Mouse (Mus musculus): ENCODE results near the gene Pgpep1l. TPM values are rescaled to one million over a fixed set of nuclear protein-coding genes. Genes with fewer than 3 reads are reported as not detected.
"Not testable (repeated sequence)": the region's sequence is repeated elsewhere in the genome, so short reads cannot be mapped to it uniquely, and the experiment has no call there.

Gene Pgpep1l
- total RNA-seq, 2 experiments from 2014 or later: not detected

- ATAC-seq (replicated peaks; ENCODE audit: poor library complexity): peak; percentile 62
These were observed 19.7 kb upstream of the Pgpep1l start for GRCm38 (mm10) chr7:68283776-68284175.

DNA sequence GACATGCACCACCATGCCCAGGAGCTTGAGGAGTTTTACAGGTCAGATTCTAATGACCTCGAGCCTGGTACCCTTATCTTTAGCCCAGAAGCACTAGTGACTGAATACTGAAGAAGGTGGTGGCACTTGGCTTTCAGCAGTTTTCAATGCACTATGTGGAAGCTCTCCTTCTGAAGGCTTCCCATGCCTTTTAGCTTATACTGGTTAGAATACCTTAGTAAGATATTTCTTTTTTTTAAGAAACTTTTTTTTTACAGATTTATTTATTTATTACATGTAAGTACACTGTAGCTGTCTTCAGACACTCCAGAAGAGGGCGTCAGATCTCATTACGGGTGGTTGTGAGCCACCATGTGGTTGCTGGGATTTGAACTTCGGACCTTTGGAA lies 19.1 kb upstream of the Pgpep1l start:
- ATAC-seq (replicated peaks; ENCODE audit: poor library complexity): not testable (repeated sequence)

DNA sequence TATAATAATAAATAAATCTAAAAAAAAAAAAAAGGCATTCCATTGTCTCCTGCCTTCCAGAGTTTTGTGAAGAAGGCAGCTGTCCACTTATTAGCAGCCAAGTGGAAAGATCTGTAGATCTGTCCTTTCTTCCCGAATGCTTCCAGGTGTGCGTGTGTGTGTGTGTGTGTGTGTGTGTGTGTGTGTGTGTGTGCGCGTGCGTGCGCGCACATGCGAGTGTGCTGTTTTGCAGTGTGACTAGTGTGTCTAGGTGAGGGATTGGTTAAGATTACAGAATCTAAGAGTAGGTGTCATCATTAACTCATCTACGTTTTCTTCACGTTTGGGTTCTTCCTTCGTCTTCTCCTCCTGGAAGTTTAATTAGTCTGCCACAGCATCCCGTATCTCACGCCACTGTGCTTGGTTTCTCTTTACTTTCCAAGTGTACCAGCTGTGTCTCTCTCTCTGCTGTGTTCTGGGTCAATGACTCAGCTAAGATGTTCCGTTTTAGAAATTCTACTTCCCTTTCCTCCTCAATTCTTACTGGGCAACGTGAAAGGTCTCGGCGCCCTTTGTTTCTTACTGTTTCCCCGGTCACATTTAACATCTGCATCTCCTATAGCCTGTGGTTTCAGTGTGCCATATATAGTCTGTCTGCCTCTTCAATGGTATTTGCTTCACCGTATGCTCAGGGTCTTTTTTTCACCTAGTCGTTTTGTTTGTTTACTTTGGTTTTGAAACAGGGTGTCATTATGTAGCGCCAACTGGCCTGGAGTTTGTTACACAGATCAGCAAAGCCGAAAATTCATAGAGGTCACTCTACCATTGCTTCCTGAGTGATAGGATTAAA lies 18.5 kb upstream of the Pgpep1l start:
- peak; percentile 74 for ATAC-seq (replicated peaks; ENCODE audit: poor library complexity)

DNA sequence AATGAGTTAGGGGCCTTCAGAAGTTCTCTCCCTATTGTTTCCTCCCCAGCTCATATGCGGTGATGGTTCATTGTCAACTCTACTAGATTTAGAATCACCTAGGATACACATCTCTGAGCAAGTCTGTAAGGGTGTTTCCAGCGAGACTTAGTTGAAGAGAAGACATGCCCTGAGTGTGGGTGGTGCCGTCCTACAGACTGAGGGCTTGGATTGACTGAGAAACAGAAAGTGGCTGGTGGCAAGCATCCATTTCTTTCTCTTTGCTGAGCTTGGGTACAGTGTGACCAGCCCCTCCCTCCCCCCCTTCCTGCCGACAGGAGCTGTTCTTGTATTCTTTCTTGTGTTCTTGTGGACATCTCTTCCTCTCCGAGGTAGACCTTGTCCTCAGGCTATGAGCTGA lies 17.3 kb upstream of the Pgpep1l start:
- no peak for ATAC-seq (replicated peaks; ENCODE audit: poor library complexity)

DNA sequence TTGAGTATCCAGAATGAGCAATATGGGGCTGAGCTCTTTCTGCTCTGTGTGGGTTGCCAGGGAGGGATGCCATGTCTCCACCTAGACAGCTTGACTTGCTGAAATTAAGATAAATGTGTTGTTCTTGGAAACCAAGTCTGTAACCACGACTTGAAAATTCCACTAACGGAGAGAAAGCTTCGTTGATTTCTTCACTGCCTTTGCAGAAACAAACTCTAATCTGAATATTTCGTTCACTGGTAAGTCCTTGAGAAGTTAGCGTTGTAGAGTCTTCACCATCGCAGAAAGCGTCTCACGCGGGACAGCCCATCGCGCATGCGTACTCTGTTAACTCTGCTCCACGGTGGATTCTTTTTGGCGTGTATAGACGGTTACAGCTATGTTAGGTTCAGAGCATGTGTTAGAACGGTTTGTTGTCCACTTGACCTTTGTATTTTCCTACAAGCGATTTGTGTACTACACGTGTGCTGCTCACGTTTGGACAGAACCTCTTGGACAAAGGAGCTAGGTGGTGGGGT lies 16.4 kb upstream of the Pgpep1l start:
- no peak for ATAC-seq (replicated peaks; ENCODE audit: poor library complexity)

GRCm38 (mm10) chr7:68279481-68279880 lies 15.4 kb upstream of the Pgpep1l start:
- no peak for ATAC-seq (replicated peaks; ENCODE audit: poor library complexity)

GRCm38 (mm10) chr7:68278908-68279307 lies 14.9 kb upstream of the Pgpep1l start:
- ATAC-seq (replicated peaks; ENCODE audit: poor library complexity): no peak

DNA sequence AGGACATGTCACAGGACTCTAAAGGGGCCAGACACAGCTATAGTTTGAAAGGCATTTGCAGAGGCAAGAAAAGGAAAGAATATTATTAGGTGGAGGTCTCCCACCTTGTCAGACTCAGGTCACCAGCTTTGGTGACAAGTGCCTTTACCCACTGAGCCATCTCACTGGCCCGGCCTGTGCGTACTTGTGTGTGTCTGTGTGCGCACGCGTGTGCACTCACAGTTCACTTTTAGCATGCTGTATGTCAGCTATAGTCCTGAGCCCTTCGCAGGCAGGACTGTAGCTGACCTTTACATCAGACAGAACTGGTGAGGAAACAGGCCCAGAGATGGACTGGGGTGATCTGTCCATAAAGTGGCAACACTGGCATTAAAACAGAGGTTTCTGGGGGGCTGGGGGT lies 14.4 kb upstream of the Pgpep1l start:
- no peak for ATAC-seq (replicated peaks; ENCODE audit: poor library complexity)

DNA sequence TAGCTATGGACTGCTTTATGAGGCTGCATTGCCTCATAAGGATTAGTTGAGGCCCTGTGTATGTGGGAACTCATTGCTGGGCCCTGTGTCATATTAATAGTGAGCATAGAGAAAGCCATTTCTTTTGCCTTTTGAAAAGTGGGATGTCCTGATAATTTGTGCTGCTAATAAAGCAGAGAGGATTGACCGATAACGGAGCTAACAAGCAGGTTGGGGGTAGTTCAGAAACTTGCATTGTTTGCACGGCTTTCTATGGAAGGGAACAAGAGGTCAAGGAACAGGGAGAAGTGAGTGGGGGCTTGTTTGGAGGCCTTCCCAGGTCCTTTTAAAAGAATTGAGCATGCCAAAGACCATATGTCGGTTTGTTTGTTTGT lies 13.9 kb upstream of the Pgpep1l start:
- no peak for ATAC-seq (replicated peaks; ENCODE audit: poor library complexity)

DNA sequence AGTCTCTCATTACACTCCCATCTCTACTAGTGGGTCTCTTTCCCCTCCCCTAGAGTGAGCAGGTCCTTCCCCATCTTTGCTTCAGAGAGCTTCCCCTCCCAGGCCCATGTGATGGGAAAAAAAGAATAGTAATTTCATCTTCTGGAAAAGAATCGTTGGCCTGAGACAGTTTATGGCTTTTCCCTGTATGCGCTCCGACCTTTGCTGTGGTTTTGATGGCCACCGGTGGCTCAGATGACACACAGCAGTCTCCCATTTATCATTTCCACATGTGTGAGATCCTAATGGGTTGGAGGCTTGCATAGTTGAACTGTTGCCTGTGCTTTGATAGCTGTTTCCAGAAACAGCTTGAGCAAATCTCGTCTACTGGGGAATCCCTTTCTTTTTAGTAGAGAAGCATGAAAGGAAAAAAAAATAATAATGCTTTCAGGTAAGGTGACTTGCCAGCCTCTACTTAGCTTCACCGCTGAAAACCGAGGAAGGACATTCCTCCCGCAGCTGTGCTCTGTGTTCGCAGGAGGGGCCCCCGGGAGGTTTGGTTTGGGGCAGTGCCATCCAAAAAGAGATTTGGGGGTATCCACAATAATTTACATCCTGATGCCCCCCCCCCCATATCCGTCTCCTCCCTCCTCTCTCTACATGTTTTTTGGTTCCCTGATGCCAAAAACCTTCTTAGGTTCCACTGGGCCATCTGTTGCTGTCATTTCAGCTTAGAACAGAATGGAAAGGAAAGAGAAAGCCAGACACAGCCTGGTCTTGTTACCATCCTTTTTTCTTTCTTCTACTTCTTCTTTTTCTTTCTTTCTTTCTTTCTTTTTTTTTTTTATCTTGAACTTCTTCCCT lies 13.2 kb upstream of the Pgpep1l start:
- ATAC-seq (replicated peaks; ENCODE audit: poor library complexity): no peak

DNA sequence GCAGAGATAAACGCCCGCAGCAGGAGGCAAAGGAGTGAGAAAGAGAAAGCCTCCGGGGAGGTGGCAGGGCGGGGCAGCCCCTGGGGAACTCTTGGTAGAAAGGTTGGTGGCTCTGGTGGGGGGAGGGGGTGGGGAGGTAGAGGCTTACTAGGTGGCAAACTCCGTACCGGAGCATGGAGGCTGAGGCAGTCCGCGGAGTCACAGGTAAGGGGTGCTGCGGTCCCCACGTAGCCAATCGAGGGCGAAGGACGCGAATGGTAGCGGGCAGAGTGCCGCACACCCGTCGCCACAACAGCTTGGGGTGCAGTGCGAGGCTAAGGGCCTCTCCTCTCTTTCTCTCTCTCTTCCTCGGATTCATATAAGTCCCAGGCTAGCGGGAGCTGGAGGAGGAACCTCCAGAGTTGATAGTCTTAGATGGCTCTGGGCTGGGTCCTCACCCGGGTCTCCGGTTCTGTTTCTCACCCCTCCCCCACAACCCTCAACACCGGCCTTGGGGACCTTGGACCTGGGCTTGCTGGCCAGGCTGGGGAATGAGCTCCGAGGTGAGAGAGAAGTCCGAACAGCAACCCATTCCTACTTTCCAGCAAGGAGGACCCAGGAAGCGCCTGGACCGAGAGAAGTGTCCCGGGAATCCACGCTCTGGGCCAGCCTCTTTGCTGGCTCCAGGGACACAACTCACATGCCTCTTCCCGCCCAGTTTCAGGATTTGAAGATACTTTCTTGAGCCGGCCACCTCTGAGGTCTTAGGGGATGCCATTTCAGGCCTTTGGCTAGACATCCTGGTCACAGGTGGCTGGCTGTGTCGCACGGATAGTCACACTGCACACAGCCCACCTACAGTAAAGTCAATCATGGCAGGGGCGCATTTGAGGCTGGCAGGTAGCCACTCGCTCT lies 12.1 kb upstream of the Pgpep1l start:
- peak; percentile 62 for ATAC-seq (replicated peaks; ENCODE audit: poor library complexity)

GRCm38 (mm10) chr7:68275445-68275837 lies 11.4 kb upstream of the Pgpep1l start:
- ATAC-seq (replicated peaks; ENCODE audit: poor library complexity): peak; percentile 36

DNA sequence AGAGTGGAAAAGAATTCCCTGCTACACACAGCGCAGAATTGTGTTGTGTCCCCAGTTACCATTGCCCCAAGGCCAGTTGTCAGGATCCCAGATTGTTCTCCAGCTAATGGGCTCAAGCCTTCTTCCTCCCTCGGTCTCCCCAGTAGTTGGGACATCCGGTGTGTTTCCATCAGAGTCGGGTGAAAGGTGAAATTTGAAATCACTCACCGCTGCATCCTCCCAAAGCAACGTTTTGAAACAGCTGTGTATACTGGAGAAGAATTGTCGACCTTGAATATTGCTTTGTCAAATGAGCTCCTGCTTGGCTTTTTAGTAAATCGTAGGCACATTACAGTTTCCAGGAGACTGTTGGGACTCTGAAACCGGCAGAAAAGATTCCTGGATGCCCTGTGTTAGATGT lies 10.9 kb upstream of the Pgpep1l start:
- ATAC-seq (replicated peaks; ENCODE audit: poor library complexity): no peak

DNA sequence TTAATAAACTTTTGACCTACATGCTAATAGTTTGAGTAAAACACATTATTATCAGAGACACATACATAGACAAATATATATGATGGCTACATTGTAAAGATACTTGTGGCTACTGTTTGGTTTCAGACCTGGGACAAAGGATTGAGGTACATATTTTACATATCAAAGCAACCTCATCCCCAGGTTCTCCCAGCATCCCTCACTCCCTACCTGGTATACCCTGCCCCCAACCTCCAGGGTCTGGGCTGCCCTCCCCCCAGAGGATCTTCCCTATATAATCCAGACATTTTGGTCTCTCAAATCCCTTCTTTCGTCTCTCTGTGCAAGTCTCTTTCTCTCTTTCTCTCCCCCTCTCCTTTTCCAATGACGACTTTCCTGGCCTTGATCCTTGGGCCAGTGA lies 10.2 kb upstream of the Pgpep1l start:
- no peak for ATAC-seq (replicated peaks; ENCODE audit: poor library complexity)

DNA sequence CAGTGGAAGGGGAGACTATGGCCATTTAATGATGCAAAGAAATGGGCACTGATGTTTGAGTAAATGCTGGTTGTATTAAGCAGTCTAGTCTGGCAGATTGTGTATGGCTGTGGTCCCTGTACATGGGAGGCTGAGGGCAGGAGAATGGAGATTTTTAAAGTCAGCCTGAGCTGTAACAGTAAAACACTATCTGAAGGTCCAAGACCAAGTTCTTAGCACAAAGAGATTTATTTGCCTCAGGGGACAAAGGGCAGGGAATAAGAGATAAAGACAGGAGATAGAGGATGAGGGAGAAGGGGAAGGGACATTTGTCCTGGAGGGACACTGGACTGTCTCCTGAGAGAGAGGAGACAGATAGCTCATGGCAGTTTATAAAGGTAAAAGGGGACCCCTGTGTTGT lies 9.5 kb upstream of the Pgpep1l start, which contains the start of gene Fam169b:
Gene Fam169b, plus strand, starts transcription at position 325 of the 400 bp plus-strand sequence.
- no peak for ATAC-seq (replicated peaks; ENCODE audit: poor library complexity)

DNA sequence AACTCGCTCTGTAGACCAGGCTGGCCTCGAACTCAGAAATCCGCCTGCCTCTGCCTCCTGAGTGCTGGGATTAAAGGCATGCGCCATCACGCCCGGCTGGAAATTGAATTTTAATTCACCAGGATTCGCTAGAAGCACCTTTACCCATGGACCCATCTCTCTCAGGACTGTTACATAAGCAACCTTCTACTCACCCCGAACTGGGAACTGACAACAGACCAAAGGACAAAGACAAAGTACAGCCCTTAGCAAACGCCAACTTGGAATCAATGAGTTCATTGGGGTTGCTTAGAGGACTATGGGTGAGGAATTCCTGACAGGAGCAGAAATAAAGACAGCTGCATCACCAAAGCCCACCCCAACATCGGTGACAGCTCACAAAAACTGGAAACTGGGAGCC lies 8.6 kb upstream of the Pgpep1l start:
- no peak for ATAC-seq (replicated peaks; ENCODE audit: poor library complexity)

GRCm38 (mm10) chr7:68271816-68272215 lies 7.8 kb upstream of the Pgpep1l start:
- ATAC-seq (replicated peaks; ENCODE audit: poor library complexity): no peak

DNA sequence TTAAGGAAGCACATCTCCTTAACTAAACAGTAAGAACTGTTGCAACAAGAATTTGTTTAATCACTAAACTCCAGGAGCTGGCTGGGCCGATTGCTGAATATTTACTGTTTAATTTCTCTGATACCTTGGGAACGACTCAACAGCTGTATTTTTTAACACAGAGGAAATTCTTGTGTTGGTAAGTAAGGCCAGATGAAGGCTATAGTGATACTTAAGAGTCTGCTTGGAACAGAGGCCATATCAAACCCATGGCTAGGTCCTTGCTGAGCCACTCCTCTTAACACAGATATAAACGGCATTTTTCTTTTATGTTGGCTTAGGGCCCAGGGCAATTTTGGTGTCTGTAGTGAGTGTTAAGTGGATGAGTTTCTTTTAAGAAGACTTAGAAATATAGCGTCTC lies 6.5 kb upstream of the Pgpep1l start:
- ATAC-seq (replicated peaks; ENCODE audit: poor library complexity): no peak

- no peak for ATAC-seq (replicated peaks; ENCODE audit: poor library complexity)
These were observed 2.7 kb upstream of the Pgpep1l start for GRCm38 (mm10) chr7:68266691-68267090.

DNA sequence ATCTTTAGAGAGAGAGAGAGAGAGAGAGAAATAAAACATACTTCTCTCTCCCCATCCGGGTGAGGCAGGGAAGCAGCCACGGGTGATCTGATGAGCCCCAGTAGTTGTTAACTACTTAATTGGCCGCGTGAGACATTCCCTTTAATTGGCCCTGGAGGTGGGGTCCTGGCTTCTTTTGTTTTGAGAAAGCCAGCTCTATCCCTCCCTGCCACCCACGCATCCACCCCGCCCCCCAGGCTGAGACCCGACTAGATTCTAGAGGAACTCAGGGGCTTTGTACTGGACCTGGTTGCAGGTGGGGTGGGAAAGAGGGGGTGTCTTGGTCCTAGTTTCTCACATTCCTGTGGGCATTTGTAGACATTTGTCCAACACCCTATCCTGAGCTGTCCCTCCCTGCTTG lies 1.4 kb upstream of the Pgpep1l start:
- no peak for ATAC-seq (replicated peaks; ENCODE audit: poor library complexity)

- ATAC-seq (replicated peaks; ENCODE audit: poor library complexity): peak; percentile 29; the same call in 1 of the 2 replicates
These were observed 498 bp upstream of the Pgpep1l start for GRCm38 (mm10) chr7:68264531-68264930.
